Mouse (Mus musculus) left cerebral cortex, adult 8-10 months (tissue): ENCODE measurements around the gene Olfr318. TPM values are rescaled to one million over a fixed set of nuclear protein-coding genes. Genes with fewer than 3 reads are reported as not detected.
A peak's percentile ranks its signal among the peaks of the same experiment; 100 is the strongest.
"Not testable (repeated sequence)": the region's sequence is repeated elsewhere in the genome, so short reads cannot be mapped to it uniquely, and the experiment has no call there.

Source experiments
- DNase-seq, 2 experiments: peaks; one replicate each; pipeline ENCODE4 v3.0.0; 2022; ENCODE audit warnings: low spot score in 2 of 2
- total RNA-seq, 4 experiments: library from RNA; stranded (reverse); gene quantifications; 2 replicates each; pipeline ENCODE4 v1.2.4; 2022

Gene Olfr318
- total RNA-seq: under 1 TPM in 3 of 4 experiments, not detected in 1; 0.09 to 0.13 (median 0.11) TPM

GRCm38 (mm10) chr11:58723914-58724313 is at the start of gene Olfr318:
Gene Olfr318 (minus strand): TSS chr11:58724014.
- no peak for DNase-seq

- no peak for DNase-seq
Measured at GRCm38 (mm10) chr11:58772888-58773287, 49.1 kb upstream of the Olfr318 start, which contains the start of gene Olfr315. Gene Olfr315 (plus strand): TSS chr11:58773188.

GRCm38 (mm10) chr11:58752434-58752833 is 28.6 kb upstream of the Olfr318 start, which contains the start of gene Olfr316:
Gene Olfr316 (plus strand): TSS chr11:58752734.
- no peak for DNase-seq

- peak; percentile 4 to 78 for DNase-seq
Measured at GRCm38 (mm10) chr11:58751096-58751495, 27.3 kb upstream of the Olfr318 start.

GRCm38 (mm10) chr11:58738792-58739262 is 15.0 kb upstream of the Olfr318 start, which contains the start of gene Olfr317:
Gene Olfr317 (minus strand): TSS chr11:58739212.
- no peak for DNase-seq

- DNase-seq: peak in 1 of 2 experiments; percentile 33
Measured at GRCm38 (mm10) chr11:58733372-58733771, 9.6 kb upstream of the Olfr318 start.

- not testable (repeated sequence) for DNase-seq
Measured at GRCm38 (mm10) chr11:58727896-58728650, 4.3 kb upstream of the Olfr318 start.

- no peak for DNase-seq
Measured at GRCm38 (mm10) chr11:58719701-58720100, 4.1 kb downstream of the Olfr318 start.

GRCm38 (mm10) chr11:58717723-58718122 is 6.1 kb downstream of the Olfr318 start:
- not testable (repeated sequence) for DNase-seq

- no peak for DNase-seq
Measured at GRCm38 (mm10) chr11:58709086-58709485, 14.7 kb downstream of the Olfr318 start.

GRCm38 (mm10) chr11:58698862-58699261 is 25.0 kb downstream of the Olfr318 start, which contains the start of gene Olfr319:
Gene Olfr319 (plus strand): TSS chr11:58699162.
- DNase-seq: no peak

- no peak for DNase-seq
Measured at GRCm38 (mm10) chr11:58680799-58681198, 43.0 kb downstream of the Olfr318 start, which contains the start of gene Olfr320. Gene Olfr320 (plus strand): TSS chr11:58681099.

GRCm38 (mm10) chr11:58671825-58672224 is 52.0 kb downstream of the Olfr318 start:
- no peak for DNase-seq

GRCm38 (mm10) chr11:58669252-58669651 is 54.6 kb downstream of the Olfr318 start:
- DNase-seq: no peak

Other genes with a start within 250 kb of the Olfr318 start
- not detected for gene Olfr332, start 231.5 kb downstream of the Olfr318 start, total RNA-seq
- gene Olfr331, start 221.4 kb downstream of the Olfr318 start, total RNA-seq: not detected
- gene Olfr330, start 189.2 kb downstream of the Olfr318 start, total RNA-seq: not detected
- gene Olfr329-ps, start 177.6 kb downstream of the Olfr318 start, total RNA-seq: not detected
- under 1 TPM in 3 of 4 experiments, not detected in 1; 0.14 to 0.25 (median 0.17) TPM for gene Olfr328, start 168.4 kb downstream of the Olfr318 start, total RNA-seq
- gene Olfr224, start 153.5 kb downstream of the Olfr318 start, total RNA-seq: not detected
- not detected for gene Olfr325, start 146.3 kb downstream of the Olfr318 start, total RNA-seq
- not detected for gene Olfr324, start 128.9 kb downstream of the Olfr318 start, total RNA-seq
- gene 2210407C18Rik, start 107.9 kb downstream of the Olfr318 start, total RNA-seq: not detected
- not detected for gene Olfr323, start 93.5 kb downstream of the Olfr318 start, total RNA-seq
- gene Trim58, start 83.5 kb downstream of the Olfr318 start, total RNA-seq: not detected
- not detected for gene Olfr322, start 65.2 kb downstream of the Olfr318 start, total RNA-seq
- gene Olfr320, start 42.9 kb downstream of the Olfr318 start, total RNA-seq: not detected
- not detected for gene Olfr319, start 24.9 kb downstream of the Olfr318 start, total RNA-seq
- gene Olfr317, start 15.2 kb upstream of the Olfr318 start, total RNA-seq: under 1 TPM in 2 of 4 experiments, not detected in 2; 0.35 to 0.44 TPM
- 1 to 10 TPM; 1.3 to 2.0 (median 1.7) TPM for gene Olfr316, start 28.7 kb upstream of the Olfr318 start, total RNA-seq
- not detected for gene Olfr315, start 49.2 kb upstream of the Olfr318 start, total RNA-seq
- not detected for gene Olfr314, start 58.9 kb upstream of the Olfr318 start, total RNA-seq
- 1 to 10 TPM; 1.1 to 3.5 (median 1.6) TPM for gene Fam183b, start 77.9 kb upstream of the Olfr318 start, total RNA-seq
- not detected for gene Olfr313, start 91.0 kb upstream of the Olfr318 start, total RNA-seq
- gene Olfr312, start 105.2 kb upstream of the Olfr318 start, total RNA-seq: not detected
- not detected for gene Olfr311, start 115.2 kb upstream of the Olfr318 start, total RNA-seq
- gene Gm12258, start 123.1 kb upstream of the Olfr318 start, total RNA-seq: 10 to 100 TPM; 15.6 to 19.3 (median 17.8) TPM
- gene 2810021J22Rik, start 143.2 kb upstream of the Olfr318 start, total RNA-seq: 10 to 100 TPM in 3 of 4 experiments, 1 to 10 TPM in 1; 7.3 to 14.5 (median 12.3) TPM
- 10 to 100 TPM in 3 of 4 experiments, 1 to 10 TPM in 1; 9.1 to 11.6 (median 10.4) TPM for gene Zfp39, start 180.2 kb upstream of the Olfr318 start, total RNA-seq
- not detected for gene Btnl10, start 193.9 kb upstream of the Olfr318 start, total RNA-seq
- 100 to 1,000 TPM; 448 to 480 (median 462) TPM for gene Rnf187, start 214.9 kb upstream of the Olfr318 start, total RNA-seq
- 100 to 1,000 TPM in 3 of 4 experiments, 10 to 100 TPM in 1; 96.1 to 129 (median 115) TPM for gene Hist3h2ba, start 224.9 kb upstream of the Olfr318 start, total RNA-seq
- 10 to 100 TPM; 54.1 to 63.0 (median 57.1) TPM for gene Hist3h2a, start 230.7 kb upstream of the Olfr318 start, total RNA-seq
- 1 to 10 TPM; 3.7 to 5.0 (median 4.1) TPM for gene Trim17, start 230.7 kb upstream of the Olfr318 start, total RNA-seq